Mouse (Mus musculus) liver, postnatal 0 days (tissue): ENCODE data around the gene Ndel1.

Source experiments
- CTCF ChIP-seq: sonication (generic); IDR thresholded peaks from 2 replicates; pipeline ENCODE4 v1.5.1; 2016; ENCODE audit warnings: antibody characterized with exemption, low read depth
- EP300 ChIP-seq: IDR thresholded peaks from 2 replicates; pipeline ENCODE4 v1.6.1; 2016; ENCODE audit warnings: antibody characterized with exemption, low read depth, mild to moderate bottlenecking

GRCm38 (mm10) chr11:68818416-68818815 is 53.2 kb downstream of the Ndel1 start:
- TF ChIP-seq EP300 (no peak), CTCF (no peak)
